Mouse (Mus musculus): Measurements from ENCODE around the gene Hddc2. TPM values are rescaled to one million over a fixed set of nuclear protein-coding genes. Genes with fewer than 3 reads are reported as not detected.

Gene Hddc2
- polyA plus RNA-seq, 1 experiment = 10.2 TPM

GRCm38 (mm10) chr10:31329436-31329835 lies 16.3 kb downstream of the Hddc2 start:
- Histone ChIP-seq H3K27ac (ENCODE audit: insufficient read depth, low read depth, low read length) (no peak overlapping the region), H3K36me3 (ENCODE audit: control insufficient read depth, insufficient read depth, low read length) (no peaks in the 10 kb centered on the region), H3K27me3 (replicated peaks; ENCODE audit: control insufficient read depth, insufficient read depth, low read length) (no peaks in the 10 kb centered on the region), H3K4me1 (ENCODE audit: control insufficient read depth, insufficient read depth, low read length) (no peaks in the 10 kb centered on the region), H3K4me3 (ENCODE audit: insufficient read depth, low read depth, low read length) (no peak overlapping the region)
- WGBS = 89% methylated on average over 1 of the region's 1 CpGs
- DNase-seq = no peak
- TF ChIP-seq CTCF (conservative IDR thresholded peaks at IDR 0.05; ENCODE audit: insufficient read depth, insufficient read length, low read depth, low read length) (no peak), POLR2A (IDR thresholded peaks at IDR 0.05; ENCODE audit: low read depth, low read length) (no peak)

GRCm38 (mm10) chr10:31330286-31330962 lies 17.2 kb downstream of the Hddc2 start:
- no peak for DNase-seq
- H3K36me3 ChIP-seq (ENCODE audit: control insufficient read depth, insufficient read depth, low read length) = no peaks in the 10 kb centered on the region
- no peak overlapping the region for H3K27ac ChIP-seq (ENCODE audit: insufficient read depth, low read depth, low read length)
- H3K4me1 ChIP-seq (ENCODE audit: control insufficient read depth, insufficient read depth, low read length) = no peaks in the 10 kb centered on the region
- TF ChIP-seq POLR2A (IDR thresholded peaks at IDR 0.05; ENCODE audit: low read depth, low read length) = no peak
- no peak for TF ChIP-seq CTCF (conservative IDR thresholded peaks at IDR 0.05; ENCODE audit: insufficient read depth, insufficient read length, low read depth, low read length)
- H3K27me3 ChIP-seq (replicated peaks; ENCODE audit: control insufficient read depth, insufficient read depth, low read length) = no peaks in the 10 kb centered on the region
- H3K4me3 ChIP-seq (ENCODE audit: insufficient read depth, low read depth, low read length) = no peak overlapping the region
- 92% methylated on average over 3 of the region's 3 CpGs for WGBS

- H3K27me3 ChIP-seq (replicated peaks; ENCODE audit: control insufficient read depth, insufficient read depth, low read length) = no peaks in the 10 kb centered on the region
- TF ChIP-seq POLR2A (IDR thresholded peaks at IDR 0.05; ENCODE audit: low read depth, low read length) (no peak), CTCF (conservative IDR thresholded peaks at IDR 0.05; ENCODE audit: insufficient read depth, insufficient read length, low read depth, low read length) (no peak)
- WGBS = 81% methylated on average over 4 of the region's 4 CpGs
- no peak overlapping the region for H3K27ac ChIP-seq (ENCODE audit: insufficient read depth, low read depth, low read length)
- H3K4me3 ChIP-seq (ENCODE audit: insufficient read depth, low read depth, low read length) = no peak overlapping the region
- DNase-seq = peak; percentile 42
- H3K4me1 ChIP-seq (ENCODE audit: control insufficient read depth, insufficient read depth, low read length) = no peaks in the 10 kb centered on the region
- no peaks in the 10 kb centered on the region for H3K36me3 ChIP-seq (ENCODE audit: control insufficient read depth, insufficient read depth, low read length)
Measured at GRCm38 (mm10) chr10:31331225-31331775, 18.1 kb downstream of the Hddc2 start.

GRCm38 (mm10) chr10:31336432-31336831 lies 23.2 kb downstream of the Hddc2 start:
- H3K4me3 ChIP-seq (ENCODE audit: insufficient read depth, low read depth, low read length) = no peak overlapping the region
- WGBS = 82% methylated on average over 5 of the region's 5 CpGs
- no peaks in the 10 kb centered on the region for H3K36me3 ChIP-seq (ENCODE audit: control insufficient read depth, insufficient read depth, low read length)
- H3K27me3 ChIP-seq (replicated peaks; ENCODE audit: control insufficient read depth, insufficient read depth, low read length) = no peaks in the 10 kb centered on the region
- no peak for DNase-seq
- no peaks in the 10 kb centered on the region for H3K4me1 ChIP-seq (ENCODE audit: control insufficient read depth, insufficient read depth, low read length)
- no peak overlapping the region for H3K27ac ChIP-seq (ENCODE audit: insufficient read depth, low read depth, low read length)
- no peak for TF ChIP-seq CTCF (conservative IDR thresholded peaks at IDR 0.05; ENCODE audit: insufficient read depth, insufficient read length, low read depth, low read length)
- TF ChIP-seq POLR2A (IDR thresholded peaks at IDR 0.05; ENCODE audit: low read depth, low read length) = no peak

- no peak for TF ChIP-seq POLR2A (IDR thresholded peaks at IDR 0.05; ENCODE audit: low read depth, low read length)
- no peak for TF ChIP-seq CTCF (conservative IDR thresholded peaks at IDR 0.05; ENCODE audit: insufficient read depth, insufficient read length, low read depth, low read length)
- no peaks in the 10 kb centered on the region for H3K36me3 ChIP-seq (ENCODE audit: control insufficient read depth, insufficient read depth, low read length)
- WGBS = 79% methylated on average over 8 of the region's 8 CpGs
- no peaks in the 10 kb centered on the region for H3K27me3 ChIP-seq (replicated peaks; ENCODE audit: control insufficient read depth, insufficient read depth, low read length)
- H3K27ac ChIP-seq (ENCODE audit: insufficient read depth, low read depth, low read length) = no peak overlapping the region
- no peaks in the 10 kb centered on the region for H3K4me1 ChIP-seq (ENCODE audit: control insufficient read depth, insufficient read depth, low read length)
- DNase-seq = no peak
- H3K4me3 ChIP-seq (ENCODE audit: insufficient read depth, low read depth, low read length) = no peak overlapping the region
Measured at GRCm38 (mm10) chr10:31346401-31346800, 33.2 kb downstream of the Hddc2 start.

- Histone ChIP-seq H3K4me1 (ENCODE audit: control insufficient read depth, insufficient read depth, low read length) (no peaks in the 10 kb centered on the region), H3K27ac (ENCODE audit: insufficient read depth, low read depth, low read length) (no peak overlapping the region), H3K27me3 (replicated peaks; ENCODE audit: control insufficient read depth, insufficient read depth, low read length) (no peaks in the 10 kb centered on the region), H3K4me3 (ENCODE audit: insufficient read depth, low read depth, low read length) (no peak overlapping the region), H3K36me3 (ENCODE audit: control insufficient read depth, insufficient read depth, low read length) (no peaks in the 10 kb centered on the region)
- WGBS = 83% methylated on average over 2 of the region's 2 CpGs
- TF ChIP-seq CTCF (conservative IDR thresholded peaks at IDR 0.05; ENCODE audit: insufficient read depth, insufficient read length, low read depth, low read length) = no peak
- TF ChIP-seq POLR2A (IDR thresholded peaks at IDR 0.05; ENCODE audit: low read depth, low read length) = no peak
- DNase-seq = no peak
Measured at GRCm38 (mm10) chr10:31351056-31351455, 37.9 kb downstream of the Hddc2 start.

GRCm38 (mm10) chr10:31352845-31353427 lies 39.8 kb downstream of the Hddc2 start:
- no peaks in the 10 kb centered on the region for H3K27me3 ChIP-seq (replicated peaks; ENCODE audit: control insufficient read depth, insufficient read depth, low read length)
- WGBS = 88% methylated on average over 1 of the region's 1 CpGs
- no peaks in the 10 kb centered on the region for H3K36me3 ChIP-seq (ENCODE audit: control insufficient read depth, insufficient read depth, low read length)
- H3K4me1 ChIP-seq (ENCODE audit: control insufficient read depth, insufficient read depth, low read length) = no peaks in the 10 kb centered on the region
- no peak overlapping the region for H3K4me3 ChIP-seq (ENCODE audit: insufficient read depth, low read depth, low read length)
- no peak for DNase-seq
- TF ChIP-seq POLR2A (IDR thresholded peaks at IDR 0.05; ENCODE audit: low read depth, low read length) = no peak
- TF ChIP-seq CTCF (conservative IDR thresholded peaks at IDR 0.05; ENCODE audit: insufficient read depth, insufficient read length, low read depth, low read length) = no peak
- no peak overlapping the region for H3K27ac ChIP-seq (ENCODE audit: insufficient read depth, low read depth, low read length)
